Mouse (Mus musculus): ENCODE measurements at regions not wholly inside any gene's neighbourhood (a gene's known extent, or its start where the extent isn't known, plus 50 kb on each side); places are given as distances from the start of the nearest gene placed in this dataset.

DNA sequence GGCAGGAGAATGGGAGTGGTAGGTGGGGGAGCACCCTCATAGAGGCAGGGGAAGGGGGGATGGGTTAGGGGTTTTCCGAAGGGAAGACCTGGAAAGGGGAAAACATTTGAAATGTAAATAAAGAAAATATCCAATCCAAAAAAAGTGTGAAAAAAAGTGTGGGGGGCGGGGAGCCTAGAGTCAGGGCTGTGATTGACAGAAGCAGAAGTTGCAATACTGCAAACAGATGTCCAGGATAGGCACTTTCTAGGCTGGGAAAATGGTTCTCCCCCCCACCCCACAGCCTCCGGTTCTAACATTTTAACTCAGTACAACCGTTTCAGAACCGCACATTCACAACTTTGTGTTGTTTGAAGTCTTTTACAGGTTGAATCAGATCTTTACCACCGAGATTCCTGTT lies 66.6 kb downstream of the Gm9817 start:
- TF ChIP-seq CTCF (conservative IDR thresholded peaks at IDR 0.05 in 1 of 2, IDR thresholded peaks at IDR 0.05 in 1 of 2; ENCODE audit: low read depth in 2 of 2, low read length in 2 of 2) (no peak), NELFE (IDR thresholded peaks at IDR 0.05; ENCODE audit: low read depth, low read length) (no peak), GABPA (IDR thresholded peaks at IDR 0.05; ENCODE audit: insufficient replicate concordance, low read depth, low read length) (no peak), RAD21 (IDR thresholded peaks at IDR 0.05; ENCODE audit: low read depth, low read length) (no peak), ZNF384 (IDR thresholded peaks at IDR 0.05; ENCODE audit: low read depth, low read length) (no peak), UBTF (IDR thresholded peaks at IDR 0.05; ENCODE audit: low read depth, low read length) (no peak), POLR2A (IDR thresholded peaks at IDR 0.05; ENCODE audit: low read depth, low read length) (no peak), ETS1 (conservative IDR thresholded peaks at IDR 0.05; ENCODE audit: low read depth, low read length) (no peak), E2F4 (IDR thresholded peaks at IDR 0.05; ENCODE audit: insufficient replicate concordance, low read depth, low read length) (no peak), BHLHE40 (IDR thresholded peaks at IDR 0.05; ENCODE audit: low read depth, low read length) (no peak), MAX (IDR thresholded peaks at IDR 0.05; ENCODE audit: low read length) (no peak)

Measured in CH12.LX (cell line).